Mouse (Mus musculus): ENCODE data around the gene D430042O09Rik. TPM values are rescaled to one million over a fixed set of nuclear protein-coding genes. Genes with fewer than 3 reads are reported as not detected.

D430042O09Rik gene
- polyA plus RNA-seq, 1 experiment = 2.6 TPM

GRCm38 (mm10) chr7:125786105-125786504 lies 78.4 kb downstream of the D430042O09Rik start:
- Histone ChIP-seq H3K4me3 (replicated peaks) (no peak overlapping the region), H3K36me3 (replicated peaks; ENCODE audit: low read length) (peaks cover 14% of the 10 kb centered on the region), H3K4me1 (peaks cover 12% of the 10 kb centered on the region), H3K27me3 (replicated peaks) (peaks cover 3% of the 10 kb centered on the region), H3K9me3 (no peaks in the 10 kb centered on the region)
- no peak for TF ChIP-seq GATA1 (IDR thresholded peaks at IDR 0.05; ENCODE audit: borderline replicate concordance, low read length)
- TF ChIP-seq FLI1 (IDR thresholded peaks at IDR 0.05; ENCODE audit: low read length) = no peak

DNA sequence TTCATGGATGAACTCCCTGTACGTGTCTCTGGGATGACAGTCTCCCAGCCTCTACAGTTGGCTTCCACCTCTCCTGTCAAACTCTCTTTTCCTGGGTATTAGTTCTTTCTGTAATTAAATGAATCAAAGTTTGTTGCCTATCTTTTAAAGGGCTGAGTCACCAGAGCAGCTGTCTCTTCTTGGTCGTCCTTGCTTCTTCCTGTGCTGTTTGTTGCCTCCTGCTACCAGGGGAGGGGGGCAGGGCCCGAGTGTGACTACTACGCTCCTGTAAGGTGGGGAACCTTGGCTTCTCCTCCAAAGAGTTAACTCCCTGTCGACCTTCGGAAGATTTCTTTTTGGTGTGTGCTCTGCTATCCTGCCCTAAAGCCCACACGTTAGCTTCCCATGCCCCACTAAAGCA lies 79.4 kb downstream of the D430042O09Rik start:
- Histone ChIP-seq H3K4me3 (replicated peaks) (no peak overlapping the region), H3K4me1 (peaks cover 12% of the 10 kb centered on the region), H3K9me3 (no peaks in the 10 kb centered on the region), H3K27me3 (replicated peaks) (peaks cover 3% of the 10 kb centered on the region), H3K36me3 (replicated peaks; ENCODE audit: low read length) (peaks cover 11% of the 10 kb centered on the region)
- TF ChIP-seq GATA1 (IDR thresholded peaks at IDR 0.05; ENCODE audit: borderline replicate concordance, low read length) = no peak
- no peak for TF ChIP-seq FLI1 (IDR thresholded peaks at IDR 0.05; ENCODE audit: low read length)

DNA sequence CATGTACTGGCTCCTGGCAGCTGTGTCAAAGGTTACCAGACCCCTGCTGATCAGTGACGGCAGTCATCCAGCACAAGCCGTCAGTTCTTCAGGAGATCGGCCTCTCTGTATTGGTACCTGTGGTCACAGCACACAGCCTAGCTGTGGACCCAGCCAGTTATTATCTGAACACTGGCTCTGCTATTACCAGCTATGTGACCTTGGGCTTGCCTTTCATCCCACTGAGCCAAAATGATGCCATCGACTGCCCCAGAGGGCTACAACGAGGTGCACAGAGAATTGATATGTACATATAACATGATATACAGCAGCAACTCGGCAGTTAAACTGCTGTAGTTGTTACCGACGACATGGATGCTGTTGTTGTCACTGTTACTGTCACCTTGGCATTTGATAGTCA lies 82.4 kb downstream of the D430042O09Rik start:
- Histone ChIP-seq H3K4me3 (replicated peaks) (no peak overlapping the region), H3K36me3 (replicated peaks; ENCODE audit: low read length) (peaks cover 5% of the 10 kb centered on the region), H3K27me3 (replicated peaks) (peaks cover 3% of the 10 kb centered on the region), H3K9me3 (no peaks in the 10 kb centered on the region), H3K4me1 (peaks cover 18% of the 10 kb centered on the region)
- TF ChIP-seq GATA1 (IDR thresholded peaks at IDR 0.05; ENCODE audit: borderline replicate concordance, low read length) (no peak), FLI1 (IDR thresholded peaks at IDR 0.05; ENCODE audit: low read length) (no peak)

GRCm38 (mm10) chr7:125806571-125806970 lies 98.9 kb downstream of the D430042O09Rik start:
- Histone ChIP-seq H3K27me3 (replicated peaks) (peaks cover 20% of the 10 kb centered on the region), H3K4me1 (no peaks in the 10 kb centered on the region), H3K9me3 (no peaks in the 10 kb centered on the region), H3K4me3 (replicated peaks) (no peak overlapping the region), H3K36me3 (replicated peaks; ENCODE audit: low read length) (no peaks in the 10 kb centered on the region)
- no peak for TF ChIP-seq GATA1 (IDR thresholded peaks at IDR 0.05; ENCODE audit: borderline replicate concordance, low read length)
- TF ChIP-seq FLI1 (IDR thresholded peaks at IDR 0.05; ENCODE audit: low read length) = no peak

DNA sequence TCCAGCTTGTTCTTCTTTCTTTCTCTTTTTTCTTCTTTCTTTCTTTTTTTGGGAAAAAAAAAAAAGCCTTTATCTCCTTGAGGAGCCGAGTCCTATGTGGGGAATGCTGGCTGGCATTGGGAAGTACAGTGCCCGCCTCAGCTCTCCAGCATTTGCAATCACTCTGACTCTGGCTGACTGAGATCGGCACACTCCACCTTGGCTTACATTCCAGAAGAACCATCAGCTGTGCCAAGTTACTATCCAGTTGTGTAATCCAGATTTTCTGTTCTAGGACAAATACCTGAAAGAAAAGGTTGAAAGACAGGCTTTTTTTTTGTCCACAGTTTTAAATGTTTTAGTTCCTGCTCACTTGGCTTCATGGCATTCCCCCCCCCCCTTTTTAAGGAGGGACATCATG lies 100.5 kb downstream of the D430042O09Rik start:
- H3K9me3 ChIP-seq = no peaks in the 10 kb centered on the region
- H3K4me3 ChIP-seq (replicated peaks) = no peak overlapping the region
- TF ChIP-seq FLI1 (IDR thresholded peaks at IDR 0.05; ENCODE audit: low read length) = no peak
- no peak for TF ChIP-seq GATA1 (IDR thresholded peaks at IDR 0.05; ENCODE audit: borderline replicate concordance, low read length)
- H3K36me3 ChIP-seq (replicated peaks; ENCODE audit: low read length) = peaks cover 8% of the 10 kb centered on the region
- peaks cover 20% of the 10 kb centered on the region for H3K27me3 ChIP-seq (replicated peaks)
- no peaks in the 10 kb centered on the region for H3K4me1 ChIP-seq

DNA sequence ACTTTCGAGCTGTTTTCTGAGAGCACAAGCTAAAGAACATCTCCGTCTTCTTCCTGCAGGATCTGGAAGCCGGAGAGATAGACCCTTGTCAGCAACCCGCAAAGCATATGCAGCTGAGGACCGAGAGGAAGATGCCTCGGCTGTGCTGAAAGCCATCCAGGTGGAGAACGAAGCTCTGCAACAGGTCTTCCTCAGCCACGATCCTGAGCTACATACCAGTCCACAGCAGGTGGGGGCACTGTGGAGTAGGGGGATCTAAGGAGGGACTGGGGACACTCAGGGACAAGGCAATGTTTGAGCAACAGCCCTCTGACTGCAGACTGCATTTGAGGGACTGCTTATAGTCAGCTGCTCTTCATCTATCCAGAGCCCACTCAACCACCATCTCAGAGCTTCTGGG lies 105.0 kb downstream of the D430042O09Rik start:
- no peaks in the 10 kb centered on the region for H3K9me3 ChIP-seq
- H3K36me3 ChIP-seq (replicated peaks; ENCODE audit: low read length) = peaks cover 53% of the 10 kb centered on the region
- TF ChIP-seq FLI1 (IDR thresholded peaks at IDR 0.05; ENCODE audit: low read length) = no peak
- TF ChIP-seq GATA1 (IDR thresholded peaks at IDR 0.05; ENCODE audit: borderline replicate concordance, low read length) = no peak
- H3K27me3 ChIP-seq (replicated peaks) = peaks cover 5% of the 10 kb centered on the region
- no peaks in the 10 kb centered on the region for H3K4me1 ChIP-seq
- no peak overlapping the region for H3K4me3 ChIP-seq (replicated peaks)

GRCm38 (mm10) chr7:125815733-125816132 lies 108.0 kb downstream of the D430042O09Rik start:
- Histone ChIP-seq H3K4me1 (no peaks in the 10 kb centered on the region), H3K36me3 (replicated peaks; ENCODE audit: low read length) (peaks cover 77% of the 10 kb centered on the region), H3K9me3 (no peaks in the 10 kb centered on the region), H3K4me3 (replicated peaks) (no peak overlapping the region), H3K27me3 (replicated peaks) (peaks cover 2% of the 10 kb centered on the region)
- no peak for TF ChIP-seq GATA1 (IDR thresholded peaks at IDR 0.05; ENCODE audit: borderline replicate concordance, low read length)
- TF ChIP-seq FLI1 (IDR thresholded peaks at IDR 0.05; ENCODE audit: low read length) = no peak

- Histone ChIP-seq H3K27me3 (replicated peaks) (no peaks in the 10 kb centered on the region), H3K4me3 (replicated peaks) (no peak overlapping the region), H3K4me1 (0 out of 2 replicates have a peak, but pooled peaks cover 3% of the 10 kb centered on the region), H3K36me3 (replicated peaks; ENCODE audit: low read length) (peaks cover 71% of the 10 kb centered on the region), H3K9me3 (no peaks in the 10 kb centered on the region)
- TF ChIP-seq GATA1 (IDR thresholded peaks at IDR 0.05; ENCODE audit: borderline replicate concordance, low read length) (no peak), FLI1 (IDR thresholded peaks at IDR 0.05; ENCODE audit: low read length) (no peak)
Measured at GRCm38 (mm10) chr7:125818301-125818712, 110.6 kb downstream of the D430042O09Rik start.

DNA sequence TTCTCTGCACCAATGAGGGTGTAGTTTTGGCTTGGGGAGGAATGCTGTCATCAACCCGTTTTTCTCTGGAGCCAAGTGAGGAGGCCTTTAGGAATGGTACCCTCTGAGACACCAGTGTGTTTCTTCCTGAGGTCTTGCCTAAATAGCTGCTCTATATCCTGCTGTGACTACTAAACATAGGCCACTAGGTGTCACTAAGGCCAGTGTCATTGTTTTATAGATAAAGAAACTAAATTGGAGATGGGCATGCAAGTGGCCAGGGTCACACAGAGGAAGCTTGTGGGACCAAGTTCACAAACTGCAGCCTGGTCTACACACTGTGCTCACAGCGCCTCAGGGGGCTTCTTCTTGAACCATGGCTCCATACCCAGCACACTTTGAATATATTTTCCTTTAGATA lies 112.5 kb downstream of the D430042O09Rik start:
- Histone ChIP-seq H3K36me3 (replicated peaks; ENCODE audit: low read length) (peaks cover 53% of the 10 kb centered on the region), H3K4me1 (0 out of 2 replicates have a peak, but pooled peaks cover 3% of the 10 kb centered on the region), H3K9me3 (no peaks in the 10 kb centered on the region), H3K4me3 (replicated peaks) (no peak overlapping the region), H3K27me3 (replicated peaks) (no peaks in the 10 kb centered on the region)
- TF ChIP-seq FLI1 (IDR thresholded peaks at IDR 0.05; ENCODE audit: low read length) = no peak
- no peak for TF ChIP-seq GATA1 (IDR thresholded peaks at IDR 0.05; ENCODE audit: borderline replicate concordance, low read length)

GRCm38 (mm10) chr7:125826425-125826824 lies 118.7 kb downstream of the D430042O09Rik start:
- H3K4me1 ChIP-seq = peaks cover 29% of the 10 kb centered on the region
- peaks cover 20% of the 10 kb centered on the region for H3K36me3 ChIP-seq (replicated peaks; ENCODE audit: low read length)
- peaks cover 13% of the 10 kb centered on the region for H3K27me3 ChIP-seq (replicated peaks)
- H3K4me3 ChIP-seq (replicated peaks) = no peak overlapping the region
- H3K9me3 ChIP-seq = no peaks in the 10 kb centered on the region
- TF ChIP-seq GATA1 (IDR thresholded peaks at IDR 0.05; ENCODE audit: borderline replicate concordance, low read length) (no peak), FLI1 (IDR thresholded peaks at IDR 0.05; ENCODE audit: low read length) (no peak)

DNA sequence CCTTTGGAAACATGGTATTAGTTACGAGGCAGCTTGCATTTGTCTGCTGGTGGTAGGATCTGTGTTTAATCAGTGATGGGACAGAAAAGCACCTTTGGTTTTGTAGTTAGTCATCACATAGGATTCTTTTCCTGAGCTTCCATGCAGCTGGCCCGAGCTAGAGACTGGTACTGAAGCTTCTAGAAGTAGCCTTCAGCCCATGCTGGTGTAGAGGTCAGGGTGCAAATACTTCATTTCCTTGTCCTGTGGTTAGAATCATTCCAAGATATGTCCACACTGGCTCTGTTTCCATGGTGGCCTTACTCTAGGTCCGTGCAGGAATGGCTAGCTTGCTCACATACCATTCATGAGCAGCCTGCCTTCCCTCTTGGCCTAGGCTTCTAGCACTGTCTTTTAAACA lies 119.2 kb downstream of the D430042O09Rik start:
- peaks cover 13% of the 10 kb centered on the region for H3K27me3 ChIP-seq (replicated peaks)
- no peak for TF ChIP-seq GATA1 (IDR thresholded peaks at IDR 0.05; ENCODE audit: borderline replicate concordance, low read length)
- no peak for TF ChIP-seq FLI1 (IDR thresholded peaks at IDR 0.05; ENCODE audit: low read length)
- H3K9me3 ChIP-seq = no peaks in the 10 kb centered on the region
- peaks cover 25% of the 10 kb centered on the region for H3K36me3 ChIP-seq (replicated peaks; ENCODE audit: low read length)
- H3K4me3 ChIP-seq (replicated peaks) = no peak overlapping the region
- H3K4me1 ChIP-seq = peaks cover 29% of the 10 kb centered on the region
